Mouse (Mus musculus): Measurements from ENCODE around the gene Ankrd24. TPM values are rescaled to one million over a fixed set of nuclear protein-coding genes. Genes with fewer than 3 reads are reported as not detected.

The Ankrd24 gene
- 1 to 10 TPM; 1.2 to 3.8 TPM for polyA plus RNA-seq (2017; shearing (Covaris generic))

- ATAC-seq, result no peak
Measured at GRCm38 (mm10) chr10:81628390-81628789, at the start of gene Ankrd24. TSS of gene Ankrd24 (plus strand) at chr10:81628540.

GRCm38 (mm10) chr10:81579967-81580366 is 48.4 kb upstream of the Ankrd24 start:
- ATAC-seq, result no peak

- ATAC-seq, result peak; percentile 43
Measured at GRCm38 (mm10) chr10:81580441-81581070, 47.8 kb upstream of the Ankrd24 start.

GRCm38 (mm10) chr10:81583347-81583746 is 45.0 kb upstream of the Ankrd24 start:
- no peak for ATAC-seq

GRCm38 (mm10) chr10:81588739-81589138 is 39.6 kb upstream of the Ankrd24 start:
- no peak for ATAC-seq

GRCm38 (mm10) chr10:81591846-81592245 is 36.5 kb upstream of the Ankrd24 start:
- ATAC-seq, result no peak

GRCm38 (mm10) chr10:81592631-81593030 is 35.7 kb upstream of the Ankrd24 start:
- ATAC-seq, result no peak

- ATAC-seq, result no peak
Measured at GRCm38 (mm10) chr10:81593223-81593622, 35.1 kb upstream of the Ankrd24 start.

- ATAC-seq, result no peak
Measured at GRCm38 (mm10) chr10:81593935-81594334, 34.4 kb upstream of the Ankrd24 start.

- no peak for ATAC-seq
Measured at GRCm38 (mm10) chr10:81595599-81595998, 32.7 kb upstream of the Ankrd24 start.

GRCm38 (mm10) chr10:81596611-81597010 is 31.7 kb upstream of the Ankrd24 start:
- ATAC-seq, result no peak

GRCm38 (mm10) chr10:81597137-81597950 is 31.0 kb upstream of the Ankrd24 start:
- no peak for ATAC-seq

- ATAC-seq, result no peak
Measured at GRCm38 (mm10) chr10:81598342-81598741, 30.0 kb upstream of the Ankrd24 start.

- no peak for ATAC-seq
Measured at GRCm38 (mm10) chr10:81598871-81599270, 29.5 kb upstream of the Ankrd24 start.

GRCm38 (mm10) chr10:81599630-81600029 is 28.7 kb upstream of the Ankrd24 start:
- ATAC-seq, result no peak

GRCm38 (mm10) chr10:81600096-81600495 is 28.2 kb upstream of the Ankrd24 start:
- ATAC-seq, result no peak

- ATAC-seq, result peak; percentile 56
Measured at GRCm38 (mm10) chr10:81600738-81601203, 27.6 kb upstream of the Ankrd24 start, which contains the start of gene Tle6. TSS of gene Tle6 (minus strand) at chr10:81601073.

GRCm38 (mm10) chr10:81601396-81601905 is 26.9 kb upstream of the Ankrd24 start:
- no peak for ATAC-seq

- ATAC-seq, result peak; percentile 61
Measured at GRCm38 (mm10) chr10:81602741-81603151, 25.6 kb upstream of the Ankrd24 start.

GRCm38 (mm10) chr10:81604019-81604967 is 24.0 kb upstream of the Ankrd24 start:
- no peak for ATAC-seq

- ATAC-seq, result peak; percentile 53
Measured at GRCm38 (mm10) chr10:81604968-81605665, 23.2 kb upstream of the Ankrd24 start.

GRCm38 (mm10) chr10:81605666-81605973 is 22.7 kb upstream of the Ankrd24 start:
- ATAC-seq, result no peak

Measured in CD4-positive, CD25-positive, alpha-beta regulatory T cell, adult 4 months (primary cell).